Mouse (Mus musculus): ENCODE data around the gene Lbr. TPM values are rescaled to one million over a fixed set of nuclear protein-coding genes. Genes with fewer than 3 reads are reported as not detected.
A peak's percentile ranks its signal among the peaks of the same experiment; 100 is the strongest.

Gene Lbr
- 63.8 and 78.4 TPM in 2 replicates for polyA plus RNA-seq (2012)

DNA sequence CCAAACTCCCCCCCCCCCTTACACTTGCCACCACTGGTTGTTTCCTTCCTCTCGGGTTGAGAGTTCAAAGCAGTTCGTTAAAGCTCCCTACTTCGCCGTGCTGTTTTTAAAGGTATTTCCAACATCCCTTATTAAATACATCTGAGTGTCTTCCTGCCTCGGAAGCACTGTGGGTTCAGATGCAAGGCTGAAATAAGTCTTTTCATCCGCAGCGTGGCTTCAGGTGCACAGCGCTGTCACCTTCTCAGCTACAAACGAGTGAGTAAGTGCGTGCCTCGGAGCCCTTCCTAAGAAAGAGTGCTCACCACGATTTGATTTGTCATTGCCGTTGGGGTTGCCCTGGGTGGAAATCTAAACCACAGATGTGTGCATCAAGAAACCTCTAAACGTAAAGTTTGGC is at the start of gene Lbr:
TSS of gene Lbr (minus strand) at position 266 of the 400 bp plus-strand sequence.
- no peak for TF ChIP-seq GATA1 (IDR thresholded peaks at IDR 0.05; ENCODE audit: low read length)

DNA sequence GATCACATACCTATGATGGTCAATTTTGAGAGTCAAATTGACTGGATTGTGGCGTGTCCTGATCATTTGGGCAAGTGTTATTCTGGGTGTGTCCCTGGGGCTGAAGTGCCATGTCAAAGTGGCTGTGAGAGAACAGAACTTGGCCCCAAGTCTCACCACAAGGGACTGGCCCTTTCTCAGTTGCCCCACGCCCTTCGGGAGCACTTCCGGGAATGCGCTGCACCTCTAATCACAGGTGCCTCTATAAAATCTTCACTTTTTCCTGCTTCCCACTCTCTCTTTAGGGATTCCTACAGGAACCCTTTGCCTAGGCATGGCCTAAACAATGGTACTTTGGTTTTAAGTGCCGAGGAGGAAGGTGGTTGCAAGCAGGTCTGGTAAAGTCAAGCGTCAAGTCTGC is 46.8 kb upstream of the Lbr start:
- no peak for TF ChIP-seq GATA1 (IDR thresholded peaks at IDR 0.05; ENCODE audit: low read length)

GRCm38 (mm10) chr1:181888801-181889200 is 46.0 kb upstream of the Lbr start:
- TF ChIP-seq GATA1 (IDR thresholded peaks at IDR 0.05; ENCODE audit: low read length): no peak

DNA sequence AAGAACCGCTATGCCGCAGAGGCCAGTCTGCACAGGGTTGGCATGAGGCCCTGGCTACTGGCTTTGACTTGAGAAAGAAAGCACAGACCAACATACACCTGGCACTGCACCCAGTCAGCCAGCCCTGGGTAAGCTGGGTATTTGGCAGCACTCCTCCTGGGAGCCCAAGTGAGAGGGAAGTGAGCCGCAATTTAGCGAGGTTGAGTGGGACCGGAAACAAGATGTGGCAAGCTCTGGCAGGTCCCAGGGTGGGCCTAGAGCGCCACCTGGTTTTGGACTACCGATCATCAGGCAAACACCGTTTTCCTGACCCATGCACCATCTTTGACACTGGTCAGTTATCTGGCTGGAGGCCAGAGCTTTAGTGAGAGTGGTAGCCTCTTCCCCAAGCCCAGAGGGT is 38.7 kb upstream of the Lbr start:
- TF ChIP-seq GATA1 (IDR thresholded peaks at IDR 0.05; ENCODE audit: low read length): no peak

DNA sequence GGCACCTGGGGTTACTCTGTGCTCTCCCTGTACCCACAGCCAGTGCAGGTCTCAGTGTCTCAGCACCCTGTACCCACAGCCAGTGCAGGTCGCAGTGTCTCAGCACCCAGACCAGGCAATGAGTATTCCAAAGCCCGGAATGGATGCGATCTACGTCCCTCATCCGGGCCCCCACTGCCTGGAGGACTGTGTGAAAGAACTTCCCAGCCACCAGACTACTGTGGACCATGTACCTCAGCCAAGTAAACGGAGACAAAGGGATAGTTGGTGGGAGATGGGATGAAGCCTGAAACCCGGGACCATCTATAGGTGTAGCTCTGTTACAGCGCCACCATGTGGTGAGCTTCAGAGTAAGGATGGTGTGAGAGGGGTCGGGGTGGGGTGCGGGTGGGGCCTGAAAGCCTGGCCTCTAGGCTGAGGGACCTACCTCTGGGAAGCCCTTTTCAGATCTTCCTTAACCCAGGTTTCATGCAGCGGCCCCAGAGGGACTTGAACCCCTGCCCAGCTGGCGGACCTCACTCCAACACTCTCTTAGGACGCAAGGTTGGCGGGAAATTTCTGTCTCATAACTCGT is 38.0 kb upstream of the Lbr start:
- TF ChIP-seq GATA1 (IDR thresholded peaks at IDR 0.05; ENCODE audit: low read length): no peak

DNA sequence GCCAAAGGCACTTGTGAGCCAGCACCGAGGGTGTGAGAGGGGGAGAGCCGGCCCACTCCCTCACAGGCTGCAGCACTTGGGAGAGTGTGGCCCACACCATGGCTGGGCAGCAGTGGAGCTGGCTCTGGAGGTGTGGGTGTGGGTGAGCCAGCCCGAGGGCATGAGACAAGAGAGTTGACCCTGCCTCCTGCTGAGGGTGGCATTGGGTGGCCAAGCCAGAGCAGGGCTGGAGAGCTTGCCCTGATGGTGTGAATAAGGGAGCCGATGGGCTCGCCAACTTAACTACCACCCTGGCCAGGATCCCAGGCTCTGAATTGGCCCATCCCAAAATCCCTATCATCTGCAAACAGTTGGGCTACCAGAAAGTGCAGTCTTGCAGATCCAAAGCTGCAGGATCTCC is 35.6 kb upstream of the Lbr start:
- TF ChIP-seq GATA1 (IDR thresholded peaks at IDR 0.05; ENCODE audit: low read length): no peak

DNA sequence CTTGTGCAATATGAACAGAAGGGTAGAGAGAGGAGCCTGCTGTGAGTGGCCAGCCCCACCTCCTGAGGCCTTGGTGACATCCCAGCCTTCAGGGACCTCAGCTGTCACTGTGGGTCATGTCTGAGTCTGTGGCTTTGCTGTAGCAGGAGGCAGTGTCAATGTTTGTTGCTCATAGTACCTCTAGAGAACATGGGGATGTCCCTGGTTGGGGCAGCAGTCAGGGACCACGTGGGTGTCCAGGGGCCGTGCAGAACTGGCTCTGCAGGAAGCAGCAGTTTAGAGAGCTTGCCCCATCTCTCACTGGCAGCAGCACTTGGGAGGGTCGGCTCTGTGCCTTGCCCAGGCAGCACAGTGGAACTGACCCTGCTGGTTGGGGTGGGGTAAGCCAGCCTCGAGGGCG is 34.2 kb upstream of the Lbr start:
- TF ChIP-seq GATA1 (IDR thresholded peaks at IDR 0.05; ENCODE audit: low read length): no peak

DNA sequence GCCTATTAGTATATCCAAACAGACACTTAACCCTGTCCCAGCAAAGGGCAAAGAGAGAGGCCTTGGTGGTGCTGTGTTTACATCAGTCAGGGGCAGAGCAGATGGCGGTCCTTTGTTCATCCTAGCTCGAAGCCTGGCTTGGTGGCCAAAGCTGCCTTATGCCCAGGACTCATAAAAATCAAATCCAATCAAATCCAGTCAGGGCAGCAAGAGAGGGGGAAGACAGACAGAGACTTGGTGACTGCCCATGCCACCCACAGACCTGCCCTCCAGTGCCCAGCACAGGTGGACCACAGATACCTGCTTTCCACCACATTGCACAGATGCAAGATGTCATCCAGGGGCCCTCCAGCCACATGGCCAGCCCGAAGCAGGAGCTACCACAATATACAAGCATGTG is 33.8 kb upstream of the Lbr start:
- no peak for TF ChIP-seq GATA1 (IDR thresholded peaks at IDR 0.05; ENCODE audit: low read length)

- peak; percentile 18 for TF ChIP-seq GATA1 (IDR thresholded peaks at IDR 0.05; ENCODE audit: low read length)
Observed at GRCm38 (mm10) chr1:181873086-181873920, 30.5 kb upstream of the Lbr start.

DNA sequence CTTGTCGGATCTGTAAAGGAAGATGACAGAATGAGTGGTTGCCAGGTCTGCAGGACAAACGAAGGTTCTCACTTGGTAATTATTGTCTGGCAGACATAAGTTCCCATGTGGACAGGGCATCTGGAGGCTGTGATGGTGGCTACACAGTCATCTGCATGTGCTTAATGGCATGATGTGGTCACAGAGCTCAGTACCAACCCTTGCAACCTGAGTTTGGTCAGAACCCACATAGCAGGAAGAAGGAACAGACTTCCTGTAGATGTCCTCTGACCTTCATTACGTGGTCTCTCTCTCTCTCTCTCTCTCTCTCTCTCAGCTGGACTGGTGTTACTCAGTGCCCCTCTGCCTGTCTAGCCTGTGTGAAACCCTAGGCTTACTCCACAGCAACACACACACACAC is 29.8 kb upstream of the Lbr start:
- TF ChIP-seq GATA1 (IDR thresholded peaks at IDR 0.05; ENCODE audit: low read length): no peak

- no peak for TF ChIP-seq GATA1 (IDR thresholded peaks at IDR 0.05; ENCODE audit: low read length)
Observed at GRCm38 (mm10) chr1:181866429-181867280, 23.8 kb upstream of the Lbr start.

- TF ChIP-seq GATA1 (IDR thresholded peaks at IDR 0.05; ENCODE audit: low read length): no peak
Observed at GRCm38 (mm10) chr1:181865863-181866216, 23.0 kb upstream of the Lbr start.

- TF ChIP-seq GATA1 (IDR thresholded peaks at IDR 0.05; ENCODE audit: low read length): no peak
Observed at GRCm38 (mm10) chr1:181864971-181865862, 22.4 kb upstream of the Lbr start.

DNA sequence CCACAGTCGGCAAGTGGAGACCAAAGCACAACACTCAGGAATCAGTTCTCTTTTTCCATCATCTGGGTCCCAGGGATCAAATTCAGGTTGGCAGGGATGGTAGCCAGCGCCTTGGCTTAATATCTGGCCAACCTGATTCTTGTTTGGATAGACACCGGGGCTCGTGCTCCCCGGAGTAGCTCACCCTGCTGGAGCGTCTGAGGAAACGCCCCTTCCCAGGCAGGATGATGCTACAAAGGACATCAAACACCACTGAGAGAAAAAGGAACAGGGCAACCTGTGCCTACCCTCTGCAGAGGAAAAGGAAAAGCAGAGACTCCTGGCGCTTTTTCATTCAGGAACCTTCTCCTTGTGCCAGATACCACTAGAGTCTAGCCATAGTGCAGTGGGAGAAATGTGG is 20.6 kb upstream of the Lbr start:
- TF ChIP-seq GATA1 (IDR thresholded peaks at IDR 0.05; ENCODE audit: low read length): no peak

DNA sequence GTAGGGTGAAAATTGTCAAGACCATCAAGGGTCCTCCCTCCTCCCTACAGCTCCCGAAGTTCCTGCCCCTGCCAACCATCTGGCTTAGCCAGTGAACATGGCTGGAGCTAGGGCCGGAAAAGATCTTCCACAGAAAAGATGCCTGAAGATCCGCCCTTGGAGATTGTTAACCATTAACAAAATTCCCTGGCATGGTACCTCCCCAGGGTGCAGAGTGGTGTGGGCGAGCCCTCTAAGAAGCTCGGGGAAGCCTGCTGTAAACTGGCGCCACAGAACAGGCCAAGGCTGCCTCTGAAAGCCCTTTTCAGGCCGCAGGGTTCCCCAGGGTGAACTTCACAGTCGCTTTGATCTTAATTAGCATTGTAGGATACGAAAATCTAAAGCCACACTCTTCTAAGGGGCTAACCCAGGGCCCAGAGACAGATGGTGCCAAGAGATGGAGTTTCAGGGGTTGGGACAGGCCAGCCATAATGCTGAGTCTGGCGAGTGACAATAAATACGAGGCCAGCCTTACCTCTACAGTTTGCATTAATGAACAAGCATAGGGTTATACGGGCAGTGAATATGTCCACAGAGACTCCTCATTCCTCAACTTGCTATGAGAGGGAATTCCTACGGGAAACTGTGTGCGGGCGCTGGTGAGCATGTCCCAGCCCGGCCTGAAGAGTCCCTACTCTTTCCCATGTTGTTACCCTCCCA is 20.0 kb upstream of the Lbr start:
- TF ChIP-seq GATA1 (IDR thresholded peaks at IDR 0.05; ENCODE audit: low read length): no peak
